Mouse (Mus musculus) CH12.LX (cell line): Measurements from ENCODE around the gene Fbrsl1. TPM values are rescaled to one million over a fixed set of nuclear protein-coding genes. Genes with fewer than 3 reads are reported as not detected.

Experiments used
- DNase-seq: peaks from one replicate; pipeline ENCODE4 v3.0.0-alpha.2; 2013; ENCODE audit errors: extremely low read depth
- H3K27ac ChIP-seq: 2 replicates; pipeline ENCODE4 v1.5.1; 2012; ENCODE audit warnings: low read depth, mild to moderate bottlenecking, control low read depth, moderate library complexity; ENCODE audit not compliant: insufficient read depth
- H3K27me3 ChIP-seq: replicated peaks from 2 replicates; pipeline ENCODE3; 2012; ENCODE audit warnings: inconsistent platforms
- H3K36me3 ChIP-seq, 2 experiments: replicated peaks in 1 of 2; 2 replicates each; pipeline versions ENCODE3 to v1.6.1; 2012; ENCODE audit warnings: inconsistent platforms in 1 of 2, low read length in 1 of 2, mild to moderate bottlenecking in 1 of 2, mixed read lengths in 1 of 2, moderate library complexity in 1 of 2; ENCODE audit not compliant: control insufficient read depth in 1 of 2, insufficient read depth in 1 of 2
- H3K4me1 ChIP-seq, 2 experiments: 2 replicates each; pipeline ENCODE4 v1.6.1; 2012; ENCODE audit warnings: inconsistent platforms in 1 of 2, moderate library complexity in 1 of 2; ENCODE audit not compliant: insufficient read depth in 2 of 2, control insufficient read depth in 1 of 2
- H3K4me2 ChIP-seq: 2 replicates; pipeline ENCODE4 v1.6.1; 2012; ENCODE audit warnings: low read depth, mild to moderate bottlenecking, control low read depth; ENCODE audit not compliant: poor library complexity, insufficient read depth, severe bottlenecking
- H3K4me3 ChIP-seq, 3 experiments: fragments of 150-350 bp in 1 of 3; sonication (generic) in 1 of 3; replicated peaks in 1 of 3; 2 replicates each; pipeline versions ENCODE3 to v1.5.1; 2011 to 2012; ENCODE audit warnings: low read depth in 2 of 3, low read length in 2 of 3, mild to moderate bottlenecking in 2 of 3, moderate library complexity in 2 of 3, control low read depth in 1 of 3, improper control_type of control experiment in 1 of 3, inconsistent platforms in 1 of 3, mixed read lengths in 1 of 3; ENCODE audit not compliant: poor library complexity in 1 of 3
- H3K79me2 ChIP-seq: replicated peaks from 2 replicates; pipeline ENCODE4 v1.6.1; 2012; ENCODE audit warnings: mild to moderate bottlenecking, moderate library complexity; ENCODE audit not compliant: control insufficient read depth, poor library complexity, insufficient read depth, severe bottlenecking; ENCODE audit errors: extremely low read depth
- H3K9ac ChIP-seq: 2 replicates; pipeline ENCODE4 v1.6.1; 2012; ENCODE audit warnings: low read depth, mild to moderate bottlenecking, control low read depth, moderate library complexity; ENCODE audit not compliant: insufficient read depth
- H3K9me3 ChIP-seq: replicated peaks from 2 replicates; pipeline ENCODE3; 2012; ENCODE audit warnings: low read length, inconsistent platforms, mixed read lengths
- EP300 ChIP-seq: IDR thresholded peaks from 2 replicates; pipeline ENCODE4 v1.6.1; 2011; ENCODE audit warnings: low read length, improper control_type of control experiment
- GABPA ChIP-seq: IDR thresholded peaks from 2 replicates; pipeline ENCODE4 v1.6.1; 2012; ENCODE audit warnings: low read depth, low read length, improper control_type of control experiment, inconsistent platforms; ENCODE audit not compliant: insufficient replicate concordance
- HCFC1 ChIP-seq: IDR thresholded peaks from 2 replicates; pipeline ENCODE4 v1.6.1; 2012; ENCODE audit warnings: low read depth, mild to moderate bottlenecking, inconsistent platforms, low read length, improper control_type of control experiment
- MAZ ChIP-seq: IDR thresholded peaks from 2 replicates; pipeline ENCODE4 v1.6.1; 2012; ENCODE audit warnings: low read depth, mild to moderate bottlenecking, inconsistent platforms, low read length, improper control_type of control experiment, moderate library complexity
- MXI1 ChIP-seq: IDR thresholded peaks from 2 replicates; pipeline ENCODE4 v1.6.1; 2011; ENCODE audit warnings: mild to moderate bottlenecking, low read depth, low read length, improper control_type of control experiment
- NELFE ChIP-seq: IDR thresholded peaks from 2 replicates; pipeline ENCODE4 v1.6.1; 2011; ENCODE audit warnings: low read depth, low read length, improper control_type of control experiment
- NRF1 ChIP-seq: IDR thresholded peaks from 2 replicates; pipeline ENCODE4 v1.6.1; 2014; ENCODE audit warnings: low read depth, mild to moderate bottlenecking, inconsistent platforms, low read length, improper control_type of control experiment, moderate library complexity
- POLR2A ChIP-seq: IDR thresholded peaks from 2 replicates; pipeline ENCODE4 v1.6.1; 2011; ENCODE audit warnings: low read depth, mild to moderate bottlenecking, improper control_type of control experiment, low read length
- SIN3A ChIP-seq: IDR thresholded peaks from 2 replicates; pipeline ENCODE4 v1.6.1; 2012; ENCODE audit warnings: low read length, improper control_type of control experiment, inconsistent platforms
- TBP ChIP-seq: conservative IDR thresholded peaks from 2 replicates; pipeline ENCODE4 v1.6.1; 2011; ENCODE audit warnings: low read depth, low read length, improper control_type of control experiment
- UBTF ChIP-seq: IDR thresholded peaks from 2 replicates; pipeline ENCODE4 v1.6.1; 2012; ENCODE audit warnings: low read depth, mild to moderate bottlenecking, inconsistent platforms, low read length, improper control_type of control experiment, moderate library complexity
- USF2 ChIP-seq: conservative IDR thresholded peaks from 2 replicates; pipeline ENCODE4 v1.6.1; 2011; ENCODE audit warnings: low read depth, low read length, improper control_type of control experiment
- ZC3H11A ChIP-seq: IDR thresholded peaks from 2 replicates; pipeline ENCODE4 v1.6.1; 2012; ENCODE audit warnings: low read depth, mild to moderate bottlenecking, inconsistent platforms, low read length, improper control_type of control experiment
- dilution Hi-C: fragments of 300-500 bp; cut with MboI; formaldehyde crosslinking; loops from 2 replicates; pipeline ENCODE4 v1.14.3; 2020; ENCODE audit warnings: low sequenced_read_pairs; ENCODE audit not compliant: extremely low pct_unique_long_range_greater_than_20kb, extremely low pct_ligation_motif_present
- in situ Hi-C: fragments of 300-500 bp; cut with MboI; formaldehyde crosslinking; loops from 3 replicates; pipeline ENCODE4 v1.14.3; 2019; ENCODE audit warnings: low sequenced_read_pairs, low pct_ligation_motif_present, low pct_unique_long_range_greater_than_20kb, mixed read lengths
- polyA plus RNA-seq: library from polyadenylated mRNA; unstranded; fragments of >175 nt; gene quantifications from 2 replicates; pipeline ENCODE4 v1.2.1, GENCODE M21; 2012; ENCODE audit warnings: low read depth; ENCODE audit not compliant: insufficient read length
- total RNA-seq, 2 experiments: library from RNA; depleted of rRNA; stranded (reverse); fragments of 300-350 nt in 1 of 2; fragments of >200 nt in 1 of 2; gene quantifications; 2 replicates each; pipeline ENCODE4 v1.2.3; 2012 to 2014

The Fbrsl1 gene
- total and polyA plus RNA-seq, 3 experiments = 3.0 to 32.0 (median 9.8) TPM

GRCm38 (mm10) chr5:110447720-110448435 is 425 bp downstream of the Fbrsl1 start:
- DNase-seq = no peak
- H3K27ac ChIP-seq = 0 out of 2 replicates have a peak overlapping the region, but pooled peaks have one; percentile 30
- TF ChIP-seq TBP = no peak
- TF ChIP-seq POLR2A = no peak
- TF ChIP-seq SIN3A = peak; percentile 39; the same call in 1 of the 2 replicates
- TF ChIP-seq MXI1 = peak; percentile 30
- TF ChIP-seq UBTF = 0 out of 2 replicates have a peak, but pooled peaks have one; percentile 28

DNA sequence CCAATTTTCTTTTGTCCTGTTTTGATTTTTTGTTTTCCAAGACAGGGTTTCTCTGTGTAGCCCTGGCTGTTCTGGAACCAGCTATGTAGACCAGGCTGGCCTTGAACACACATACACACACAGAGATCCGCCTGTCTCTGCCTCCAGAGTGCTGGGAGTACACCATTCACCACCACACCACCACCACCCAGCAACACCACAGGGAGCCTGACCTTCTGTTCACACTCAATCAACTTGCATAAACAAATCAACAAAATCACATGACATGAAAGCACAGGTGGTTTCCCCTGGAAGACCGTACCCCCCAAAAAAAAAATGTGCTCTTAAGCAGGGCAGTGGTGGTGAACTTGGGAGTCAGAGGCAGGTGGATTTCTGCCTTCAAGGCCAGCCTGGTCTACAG is 3.8 kb downstream of the Fbrsl1 start:
- H3K9me3 ChIP-seq = no peaks in the 10 kb centered on the region
- H3K4me1 ChIP-seq = peaks cover 7 to 57% of the 10 kb centered on the region in 2 experiments
- dilution Hi-C loops = no loop called here
- in situ Hi-C loops = no loop called here
- H3K79me2 ChIP-seq = peaks cover 45% of the 10 kb centered on the region
- H3K4me3 ChIP-seq = no peak overlapping the region
- DNase-seq = no peak
- peaks cover 0 to 55% of the 10 kb centered on the region in 2 experiments for H3K36me3 ChIP-seq
- no peak overlapping the region for H3K27ac ChIP-seq
- TF ChIP-seq TBP (no peak), HCFC1 (no peak), POLR2A (no peak)
- no peak overlapping the region for H3K4me2 ChIP-seq
- no peaks in the 10 kb centered on the region for H3K27me3 ChIP-seq
- H3K9ac ChIP-seq = no peak overlapping the region

More at GRCm38 (mm10) chr5:110447720-110448435, 425 bp downstream of the Fbrsl1 start:
- peaks cover 0 to 28% of the 10 kb centered on the region in 2 experiments for H3K36me3 ChIP-seq
- peak overlapping the region; percentile 92 for H3K4me2 ChIP-seq
- H3K27me3 ChIP-seq = no peaks in the 10 kb centered on the region
- peaks cover 36% of the 10 kb centered on the region for H3K79me2 ChIP-seq
- H3K4me3 ChIP-seq = peak overlapping the region; percentile 83 to 90 (median 84)
- dilution Hi-C loops = no loop called here
- H3K9ac ChIP-seq = peak overlapping the region; percentile 94
- no peaks in the 10 kb centered on the region for H3K9me3 ChIP-seq
- in situ Hi-C loops = no loop called here
- H3K4me1 ChIP-seq = peaks cover 9 to 59% of the 10 kb centered on the region in 2 experiments

- Histone ChIP-seq H3K4me3 (no peak overlapping the region), H3K4me1 (peaks cover 3 to 49% of the 10 kb centered on the region in 2 experiments), H3K9ac (no peak overlapping the region), H3K27me3 (no peaks in the 10 kb centered on the region), H3K36me3 (peaks cover 0 to 67% of the 10 kb centered on the region in 2 experiments), H3K27ac (no peak overlapping the region), H3K4me2 (no peak overlapping the region), H3K79me2 (peaks cover 45% of the 10 kb centered on the region), H3K9me3 (no peaks in the 10 kb centered on the region)
- DNase-seq = no peak
- in situ Hi-C loops (no loop called here), dilution Hi-C loops (no loop called here)
- TF ChIP-seq ZC3H11A = no peak
- no peak for TF ChIP-seq EP300
- TF ChIP-seq USF2 = no peak
- no peak for TF ChIP-seq HCFC1
- TF ChIP-seq NELFE = no peak
- no peak for TF ChIP-seq TBP
- no peak for TF ChIP-seq NRF1
- TF ChIP-seq GABPA = no peak
- no peak for TF ChIP-seq MAZ
- no peak for TF ChIP-seq POLR2A
Observed at GRCm38 (mm10) chr5:110442966-110443590, 5.2 kb downstream of the Fbrsl1 start.
